Mouse (Mus musculus) stomach, postnatal 0 days (tissue): Measurements from ENCODE around the gene Triml1.

Source experiments
- CTCF ChIP-seq: IDR thresholded peaks from 2 replicates; pipeline ENCODE4 v1.5.1; 2016; ENCODE audit warnings: antibody characterized with exemption, low read depth, mild to moderate bottlenecking, moderate library complexity
- EP300 ChIP-seq: optimal IDR thresholded peaks from 2 replicates; pipeline ENCODE3; 2016; ENCODE audit warnings: antibody characterized with exemption

DNA sequence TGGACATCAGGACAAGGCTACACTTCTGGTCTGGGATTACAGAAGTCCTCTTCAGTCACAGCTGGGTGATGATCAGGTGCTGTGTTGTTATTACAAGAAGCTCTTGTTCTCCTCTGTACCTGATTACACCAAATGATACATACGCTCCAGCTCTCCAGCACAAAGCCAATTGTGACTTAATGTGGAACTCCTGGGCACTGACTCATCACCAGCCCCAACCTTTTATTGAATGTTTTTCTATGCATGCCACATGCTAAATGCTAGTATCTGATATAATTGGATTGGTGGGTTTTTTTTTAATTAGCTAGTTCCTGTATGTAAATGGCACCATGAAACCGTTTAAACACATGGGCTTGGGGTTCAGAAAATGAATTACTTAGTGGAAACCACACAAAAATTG, at the start of gene Triml1:
- TF ChIP-seq CTCF (no peak), EP300 (no peak)
